Comparison of ENCODE assay signal across 7 mouse cellular contexts in the genomic region with DNA sequence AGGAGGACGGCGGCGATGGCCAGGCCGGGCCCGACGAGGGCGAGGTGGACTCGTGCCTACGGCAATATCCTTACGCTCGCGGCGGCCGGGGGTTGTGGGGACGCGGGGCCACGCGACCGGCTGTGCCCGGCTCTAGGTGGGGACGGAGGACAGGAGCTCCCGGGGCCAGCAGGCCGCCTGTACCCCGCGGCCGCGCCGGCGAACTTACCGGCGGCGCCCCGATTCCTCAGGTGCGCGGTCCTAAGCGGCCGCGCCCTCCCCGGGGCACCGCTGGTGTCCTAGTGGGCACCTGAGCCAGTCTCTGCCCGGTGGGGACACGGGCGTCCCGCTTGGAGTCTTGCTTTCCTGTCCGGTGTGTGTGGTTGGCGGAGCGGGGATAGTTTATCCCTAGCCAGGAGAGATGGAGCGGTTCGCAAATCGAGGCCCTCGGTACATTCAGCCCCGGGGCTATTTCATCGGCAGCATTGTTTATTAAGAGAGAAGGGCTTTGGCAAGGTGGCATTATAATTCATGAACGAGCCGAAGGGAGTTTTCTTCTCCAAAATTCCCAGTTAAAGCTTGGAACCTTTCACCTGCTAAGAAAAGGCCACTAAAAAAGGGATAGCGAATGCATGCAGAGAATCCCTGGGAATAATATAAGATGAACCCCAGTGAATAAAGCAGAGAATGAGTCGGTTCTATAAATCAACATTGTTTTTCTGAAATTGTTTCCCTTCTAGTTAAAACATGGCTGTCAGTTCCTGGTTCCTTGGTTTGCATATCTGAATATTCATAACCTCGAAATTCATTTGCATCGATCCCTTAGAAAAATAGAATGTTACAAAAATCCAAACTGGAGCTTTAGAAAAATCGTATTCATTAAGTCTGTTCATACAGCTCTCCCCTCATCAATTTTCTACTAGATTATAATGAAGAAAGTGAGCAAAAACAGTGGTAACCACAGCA. TPM values are rescaled to one million over a fixed set of nuclear protein-coding genes. Genes with fewer than 3 reads are reported as not detected.
A peak's percentile ranks its signal among the peaks of the same experiment; 100 is the strongest.
DNase-seq lines count a peak whose midpoint lies in the region; ATAC-seq and TF ChIP-seq lines count a peak whose summit lies in the region.

No protein-coding gene starts in this region.

- H3K4me3 ChIP-seq in left cerebral cortex, adult 2 months = peak overlapping the region; percentile 81
- H3K4me3 ChIP-seq in embryonic facial prominence, embryonic 13.5 days = peak overlapping the region; percentile 99
- peak overlapping the region; percentile 99 for H3K4me3 ChIP-seq in hindbrain, embryonic 15.5 days
- peak overlapping the region; percentile 87 for H3K4me3 ChIP-seq in liver, embryonic 16.5 days (ENCODE audit: low read depth, low read length)

- peak overlapping the region; percentile 96 for H3K4me2 ChIP-seq in embryonic facial prominence, embryonic 13.5 days
- H3K4me2 ChIP-seq in hindbrain, embryonic 15.5 days = peak overlapping the region; percentile 92
- H3K4me2 ChIP-seq in liver, embryonic 16.5 days (ENCODE audit: low read depth, low read length) = peak overlapping the region; percentile 95

- 1% methylated on average over 60 of the region's 60 CpGs for WGBS in embryonic facial prominence, embryonic 13.5 days
- 1% methylated on average over 58 of the region's 60 CpGs for WGBS in hindbrain, embryonic 15.5 days
- WGBS in liver, embryonic 16.5 days (ENCODE audit: insufficient replicate concordance) = 2% methylated on average over 60 of the region's 60 CpGs

- DNase-seq in left cerebral cortex, adult 2 months (ENCODE audit: extremely low spot score in 1 of 2, low spot score in 2 of 2) = no peak
- no peak for DNase-seq in left cerebral cortex, postnatal 10 days (ENCODE audit: extremely low spot score in 1 of 2, low spot score in 2 of 2)
- peak; percentile 44 for DNase-seq in MN1 (ENCODE audit: low spot score)
- DNase-seq in splenic B cell, adult 2 months (ENCODE audit: low read depth, low spot score) = peak; percentile 47

- no peaks in the 10 kb centered on the region for H3K9me3 ChIP-seq in embryonic facial prominence, embryonic 13.5 days
- H3K9me3 ChIP-seq in hindbrain, embryonic 15.5 days = no peaks in the 10 kb centered on the region
- no peaks in the 10 kb centered on the region for H3K9me3 ChIP-seq in liver, embryonic 16.5 days (replicated peaks; ENCODE audit: control insufficient read depth, low read length)

- H3K27me3 ChIP-seq in embryonic facial prominence, embryonic 13.5 days = peaks cover 8% of the 10 kb centered on the region; the same call in 1 of the 2 replicates
- no peaks in the 10 kb centered on the region for H3K27me3 ChIP-seq in hindbrain, embryonic 15.5 days
- peaks cover 13% of the 10 kb centered on the region for H3K27me3 ChIP-seq in liver, embryonic 16.5 days (ENCODE audit: control insufficient read depth, insufficient read depth, low read depth, low read length)
- H3K27me3 ChIP-seq in splenic B cell, adult 2 months (ENCODE audit: control insufficient read depth, insufficient read depth, low read length, poor library complexity, severe bottlenecking) = no peaks in the 10 kb centered on the region

- intact Hi-C loops in left cerebral cortex, adult 2 months (cut with DNase I) = loop anchor here (1.0 to 5.0 kb wide), 2 partner anchors 243 to 375 kb away; no protein-coding TSS in a partner anchor
- intact Hi-C loops in left cerebral cortex, postnatal 10 days (cut with DNase I) = loop anchor here (5.0 to 10.0 kb wide), 2 partner anchors 245 to 362 kb away; no protein-coding TSS in a partner anchor

- TF ChIP-seq CTCF in left cerebral cortex, adult 2 months (IDR thresholded peaks at IDR 0.05) = no peak

- peak; percentile 29; the same call in 1 of the 2 replicates for ATAC-seq in embryonic facial prominence, embryonic 13.5 days (ENCODE audit: insufficient number of reproducible peaks, insufficient read depth, low FRiP score, low TSS enrichment, low read depth)
- ATAC-seq in hindbrain, embryonic 15.5 days (ENCODE audit: low FRiP score, low read depth) = peak; percentile 75
- peak; percentile 65 for ATAC-seq in liver, embryonic 16.5 days (ENCODE audit: low read depth)

- H3K27ac ChIP-seq in left cerebral cortex, adult 2 months = peak overlapping the region; percentile 94
- H3K27ac ChIP-seq in embryonic facial prominence, embryonic 13.5 days = peak overlapping the region; percentile 77
- peak overlapping the region; percentile 91 for H3K27ac ChIP-seq in hindbrain, embryonic 15.5 days (replicated peaks)
- peak overlapping the region; percentile 82 for H3K27ac ChIP-seq in liver, embryonic 16.5 days (ENCODE audit: low read length)

- peaks cover 17% of the 10 kb centered on the region for H3K4me1 ChIP-seq in embryonic facial prominence, embryonic 13.5 days
- H3K4me1 ChIP-seq in hindbrain, embryonic 15.5 days (replicated peaks) = peaks cover 31% of the 10 kb centered on the region
- peaks cover 7% of the 10 kb centered on the region for H3K4me1 ChIP-seq in liver, embryonic 16.5 days (ENCODE audit: control insufficient read depth, low read depth, low read length)

- H3K36me3 ChIP-seq in embryonic facial prominence, embryonic 13.5 days = peaks cover 23% of the 10 kb centered on the region
- H3K36me3 ChIP-seq in hindbrain, embryonic 15.5 days = peaks cover 10% of the 10 kb centered on the region
- H3K36me3 ChIP-seq in liver, embryonic 16.5 days (ENCODE audit: control insufficient read depth, insufficient read depth) = peaks cover 10% of the 10 kb centered on the region
- H3K36me3 ChIP-seq in splenic B cell, adult 2 months (ENCODE audit: control insufficient read depth, insufficient read depth, low read length, poor library complexity, severe bottlenecking) = peaks cover 17% of the 10 kb centered on the region

- H3K9ac ChIP-seq in embryonic facial prominence, embryonic 13.5 days = peak overlapping the region; percentile 93
- peak overlapping the region; percentile 92 for H3K9ac ChIP-seq in hindbrain, embryonic 15.5 days
- peak overlapping the region; percentile 91 for H3K9ac ChIP-seq in liver, embryonic 16.5 days (ENCODE audit: low read depth, low read length)

RNA-seq across cellular contexts. Expression of gene Arpc5, which starts 0.7 kb away (rescaled TPM):
- 10 to 100 TPM; 89.6 to 94.7 TPM for total RNA-seq in left cerebral cortex, adult 2 months (2021)
- total RNA-seq in left cerebral cortex, postnatal 10 days (2021) = 100 to 1,000 TPM; 210 to 213 TPM
- 217 and 249 TPM in 2 replicates for polyA plus RNA-seq in embryonic facial prominence, embryonic 13.5 days (2015; fragmentation: Nextera tagmentation; extraction: Ambion mirVana)
- polyA plus RNA-seq in hindbrain, embryonic 15.5 days (2015; fragmentation: Nextera tagmentation; extraction: Ambion mirVana) = 298 and 307 TPM in 2 replicates
- 131 and 133 TPM in 2 replicates for polyA plus RNA-seq in liver, embryonic 16.5 days (2015; fragmentation: Nextera tagmentation; extraction: Ambion mirVana)

RNA-seq across cellular contexts. Expression of gene Rgl1, which starts 0.9 kb away (rescaled TPM):
- total RNA-seq in left cerebral cortex, adult 2 months (2021) = 100 to 1,000 TPM; 113 to 132 TPM
- total RNA-seq in left cerebral cortex, postnatal 10 days (2021) = 10 to 100 TPM; 85.2 to 86.9 TPM
- polyA plus RNA-seq in embryonic facial prominence, embryonic 13.5 days (2015; fragmentation: Nextera tagmentation; extraction: Ambion mirVana) = 39.6 and 41.1 TPM in 2 replicates
- polyA plus RNA-seq in hindbrain, embryonic 15.5 days (2015; fragmentation: Nextera tagmentation; extraction: Ambion mirVana) = 18.9 and 19.5 TPM in 2 replicates
- polyA plus RNA-seq in liver, embryonic 16.5 days (2015; fragmentation: Nextera tagmentation; extraction: Ambion mirVana) = 12.9 and 14.2 TPM in 2 replicates

RNA-seq across cellular contexts. Expression of gene Apobec4, which starts 16.7 kb away (rescaled TPM):
- total RNA-seq in left cerebral cortex, adult 2 months (2021) = not detected
- total RNA-seq in left cerebral cortex, postnatal 10 days (2021) = not detected
- not detected in 2 replicates for polyA plus RNA-seq in embryonic facial prominence, embryonic 13.5 days (2015; fragmentation: Nextera tagmentation; extraction: Ambion mirVana)
- polyA plus RNA-seq in hindbrain, embryonic 15.5 days (2015; fragmentation: Nextera tagmentation; extraction: Ambion mirVana) = 0.10 TPM in 1 of 2 replicates, not detected in the other
- polyA plus RNA-seq in liver, embryonic 16.5 days (2015; fragmentation: Nextera tagmentation; extraction: Ambion mirVana) = not detected in 2 replicates

RNA-seq across cellular contexts. Expression of gene Ncf2, which starts 32.9 kb away (rescaled TPM):
- total RNA-seq in left cerebral cortex, adult 2 months (2021) = 1 to 10 TPM; 2.6 to 4.1 TPM
- 1 to 10 TPM; 2.4 to 2.8 TPM for total RNA-seq in left cerebral cortex, postnatal 10 days (2021)
- 3.4 and 3.6 TPM in 2 replicates for polyA plus RNA-seq in embryonic facial prominence, embryonic 13.5 days (2015; fragmentation: Nextera tagmentation; extraction: Ambion mirVana)
- 2.2 and 3.7 TPM in 2 replicates for polyA plus RNA-seq in hindbrain, embryonic 15.5 days (2015; fragmentation: Nextera tagmentation; extraction: Ambion mirVana)
- 11.9 and 13.1 TPM in 2 replicates for polyA plus RNA-seq in liver, embryonic 16.5 days (2015; fragmentation: Nextera tagmentation; extraction: Ambion mirVana)

Comparison
In these comparisons a context has a peak if more than half of its experiments do, and no peak if none do; other contexts are left out.
1. DNase-seq: peak in MN1 (single experiment) and splenic B cell, adult 2 months (single experiment); none in left cerebral cortex, adult 2 months (0 of 2) and left cerebral cortex, postnatal 10 days (0 of 2).
2. Peak in every context shown above with its lines, with median percentiles within 50 percentile points of each other: H3K27ac ChIP-seq, H3K4me3 ChIP-seq, ATAC-seq, H3K4me2 ChIP-seq and H3K9ac ChIP-seq.